Mouse (Mus musculus) thymus, postnatal 25 days (tissue): ENCODE data around the gene Atf7ip.

Source experiments
- DNase-seq: peaks from one replicate; pipeline ENCODE4 v3.0.0; 2022

Gene Atf7ip

DNA sequence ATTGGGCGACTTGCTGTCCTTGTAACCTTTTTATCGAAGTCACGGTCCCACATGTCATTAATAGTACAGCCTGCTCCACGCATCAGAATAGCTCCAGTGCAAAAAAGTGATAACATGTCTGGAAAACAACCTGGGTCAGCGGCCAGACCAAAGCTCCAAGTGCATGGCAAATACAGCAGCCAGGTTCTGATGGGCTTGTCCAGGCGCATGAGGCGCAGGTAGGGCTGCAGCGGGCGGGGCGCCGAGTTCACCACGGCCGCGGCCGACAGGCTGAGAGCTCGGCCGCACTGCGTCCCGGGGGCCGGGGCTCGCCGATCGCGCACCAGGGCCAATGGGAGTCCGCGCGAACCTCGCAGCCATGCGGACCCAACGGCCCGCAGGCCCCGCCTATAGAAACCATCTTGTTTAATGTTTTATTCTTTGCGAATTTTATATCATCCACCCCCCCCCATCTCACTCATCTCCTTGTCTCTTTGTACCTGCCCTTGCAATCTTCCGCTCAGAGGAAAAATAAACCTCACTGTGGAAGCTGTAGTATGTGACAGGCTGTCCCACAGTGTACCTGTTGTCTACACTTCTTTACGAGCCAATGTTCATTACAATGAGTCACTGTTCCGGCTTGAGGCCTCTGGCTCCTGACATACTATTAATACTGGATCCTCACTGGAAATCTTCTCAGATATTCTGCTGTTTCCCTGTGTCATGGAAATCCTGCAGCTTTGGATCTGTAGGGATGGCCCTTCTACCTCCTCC, 19.0 kb upstream of the Atf7ip start:
- DNase-seq = no peak

DNA sequence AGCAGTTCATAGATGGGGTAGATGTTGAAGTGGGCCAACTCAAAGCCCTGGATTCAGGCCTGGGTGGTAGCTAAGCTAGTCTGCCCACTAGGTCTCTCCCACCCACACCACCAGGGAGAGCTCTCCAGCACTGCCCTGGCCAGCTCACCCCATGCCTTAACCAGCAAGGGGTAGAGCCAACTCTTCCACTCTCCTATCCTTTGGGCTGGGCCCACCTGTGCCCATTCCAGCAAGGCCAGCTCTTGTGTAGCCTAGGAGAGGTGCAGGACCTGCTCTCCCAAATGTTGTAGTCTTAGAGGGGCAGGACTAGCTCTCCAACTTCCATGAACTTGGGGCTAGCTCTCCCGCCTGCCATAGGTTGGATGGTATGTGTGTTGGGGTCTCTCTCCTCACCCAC, 18.4 kb upstream of the Atf7ip start:
- DNase-seq = no peak

DNA sequence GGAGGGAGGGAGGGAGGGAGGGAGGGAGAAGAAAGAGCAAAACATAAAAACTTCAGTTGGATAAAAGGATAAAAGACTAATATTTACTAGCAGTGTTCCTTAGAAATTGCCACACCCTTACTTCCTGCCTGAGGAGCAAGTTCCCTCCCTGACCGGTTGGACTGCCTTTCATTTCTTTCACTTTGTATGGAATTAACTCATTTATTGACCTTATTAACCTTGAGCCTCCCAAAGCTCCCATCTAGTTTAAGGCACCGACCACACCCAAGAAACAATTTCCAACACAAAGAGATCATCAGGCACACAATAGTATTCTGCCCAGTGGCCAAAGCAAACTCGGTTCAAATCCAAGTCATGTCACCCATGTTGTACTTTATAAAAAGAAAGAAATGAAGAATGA, 16.1 kb upstream of the Atf7ip start:
- DNase-seq = no peak

DNA sequence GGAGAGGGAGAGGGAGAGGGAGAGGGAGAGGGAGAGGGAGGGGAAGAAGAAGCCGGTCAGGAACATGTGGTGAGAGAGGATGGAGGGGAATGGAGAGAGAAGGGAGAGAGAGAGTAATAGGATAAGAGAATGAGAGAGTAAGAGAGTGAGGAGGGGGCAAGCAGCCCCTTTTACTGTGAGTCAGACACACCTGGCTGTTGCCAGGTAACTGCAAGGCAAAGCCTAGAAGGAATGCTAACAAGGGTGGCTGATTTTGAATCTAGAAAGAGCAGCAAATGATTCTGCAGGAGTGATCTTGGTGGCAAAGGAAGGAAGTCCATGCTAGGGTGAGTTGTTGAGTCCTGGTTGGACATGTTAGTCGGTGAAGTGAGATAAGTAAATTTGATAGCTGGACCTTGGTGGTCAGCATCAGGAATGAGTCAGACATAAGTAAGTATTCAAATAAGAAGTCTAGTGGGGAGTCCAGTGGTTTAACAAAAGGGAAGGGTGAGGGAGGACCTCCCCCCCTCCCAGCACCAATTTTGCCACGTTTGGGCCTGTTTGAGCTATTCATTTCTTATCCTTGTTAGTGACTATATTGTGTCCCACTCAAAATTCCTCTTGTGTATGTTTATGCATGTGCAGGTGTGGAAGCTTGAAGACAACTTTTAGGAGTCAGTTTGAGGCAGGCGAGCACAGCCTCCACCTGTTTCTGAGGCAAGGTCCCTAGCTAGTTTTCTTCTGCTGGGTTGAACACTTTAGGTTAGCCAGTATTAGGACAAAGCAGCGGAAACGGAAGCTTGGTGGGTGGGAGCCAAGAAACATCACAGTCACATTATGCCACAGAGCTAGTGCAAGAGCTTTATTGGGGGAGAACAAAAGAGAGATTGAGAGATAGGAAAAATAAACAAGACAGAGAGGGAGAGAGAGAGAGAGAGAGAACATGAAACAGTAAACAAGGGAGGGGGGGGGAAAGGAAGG, 15.2 kb upstream of the Atf7ip start:
- DNase-seq = peak; percentile 67

DNA sequence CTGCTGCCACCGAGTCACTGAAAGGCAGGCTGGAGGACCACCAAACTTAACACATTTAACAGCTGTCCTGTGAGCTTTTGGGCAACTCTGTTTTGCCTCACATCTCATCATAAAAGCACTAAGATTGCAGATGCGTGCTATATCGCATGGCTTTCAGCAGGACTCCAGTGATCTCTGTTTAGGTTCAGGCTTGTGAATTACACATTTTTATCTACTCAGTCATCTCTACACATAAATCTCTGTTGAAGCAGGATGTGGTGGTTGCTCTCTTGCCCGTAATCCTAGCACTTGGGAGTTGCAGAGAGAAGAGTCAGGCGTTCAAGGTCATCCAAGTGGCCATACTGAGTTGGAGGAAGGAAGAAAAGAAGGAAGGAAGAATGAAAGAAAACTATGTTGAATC, 14.3 kb upstream of the Atf7ip start:
- DNase-seq = peak; percentile 31

DNA sequence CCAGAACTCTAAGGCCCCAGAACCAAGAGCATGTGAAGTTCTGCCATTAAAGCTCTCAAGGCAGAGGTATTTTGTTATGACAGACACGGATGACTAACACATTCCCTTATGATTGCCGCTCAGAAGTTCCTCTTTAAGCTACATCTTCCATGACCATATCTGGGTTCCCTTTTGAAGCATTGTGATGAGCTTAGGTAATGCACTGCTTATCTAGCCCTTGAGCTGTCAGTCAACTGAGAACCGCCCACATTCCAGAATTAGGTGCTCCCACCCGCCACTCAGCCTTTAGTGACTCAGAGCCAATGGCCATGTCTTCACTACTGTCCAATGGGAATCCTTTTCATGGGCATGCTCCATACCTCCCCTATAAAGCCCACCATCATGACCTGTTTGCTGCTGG, 13.7 kb upstream of the Atf7ip start:
- DNase-seq = no peak

DNA sequence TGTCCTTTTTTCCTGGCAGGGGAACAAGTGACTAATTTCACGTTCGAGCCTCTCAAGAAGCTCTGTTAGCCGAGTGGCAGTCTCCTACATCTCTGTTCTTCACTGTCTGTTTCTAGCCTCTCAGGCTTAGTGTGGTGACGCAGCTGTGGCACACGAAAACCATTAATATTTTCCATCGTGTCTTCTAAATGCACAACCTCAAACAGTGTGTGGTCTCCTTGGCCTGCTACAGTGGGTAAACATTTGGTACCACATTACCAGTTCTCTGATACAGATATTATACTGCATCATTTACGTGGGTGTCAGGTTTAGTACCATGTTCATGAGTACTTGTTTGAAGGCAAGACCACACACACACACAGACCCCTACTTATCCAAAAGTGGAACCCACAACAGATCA, 12.5 kb upstream of the Atf7ip start:
- no peak for DNase-seq

DNA sequence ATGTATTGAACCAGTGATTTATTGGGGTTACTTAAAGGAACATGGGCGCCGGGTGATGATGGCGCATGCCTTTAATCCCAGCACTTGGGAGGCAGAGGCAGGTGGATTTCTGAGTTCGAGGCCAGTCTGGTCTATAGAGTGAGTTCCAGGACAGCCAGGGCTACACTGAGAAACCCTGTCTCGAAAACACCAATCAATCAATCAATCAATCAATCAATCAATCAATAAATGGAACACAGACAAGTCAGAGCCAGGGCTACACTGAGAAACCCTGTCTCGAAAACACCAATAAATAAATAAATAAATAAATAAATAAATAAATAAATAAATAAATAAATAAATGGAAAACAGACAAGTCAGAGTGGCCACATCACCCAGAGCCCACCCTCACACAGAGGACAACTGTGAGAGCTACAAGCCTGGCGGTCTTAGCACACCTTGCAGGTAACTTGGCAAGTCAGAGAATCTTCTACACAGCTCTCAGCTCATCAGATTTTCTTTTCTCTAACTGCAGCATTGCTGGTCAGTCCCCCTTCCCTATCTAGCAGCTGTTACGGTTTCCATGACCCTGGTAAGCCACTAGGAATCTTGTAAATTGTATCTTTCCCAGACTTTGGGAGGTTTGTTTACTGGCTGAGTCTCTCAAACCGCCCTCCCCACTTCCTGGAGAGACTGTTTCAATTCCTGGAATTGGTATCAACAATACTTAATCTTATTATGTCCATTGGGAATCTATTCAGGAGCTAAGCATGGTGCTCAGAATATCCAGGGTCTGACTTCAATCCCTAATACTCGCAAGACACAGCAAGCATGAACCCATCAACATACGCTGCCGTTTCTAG, 11.8 kb upstream of the Atf7ip start:
- no peak for DNase-seq

DNA sequence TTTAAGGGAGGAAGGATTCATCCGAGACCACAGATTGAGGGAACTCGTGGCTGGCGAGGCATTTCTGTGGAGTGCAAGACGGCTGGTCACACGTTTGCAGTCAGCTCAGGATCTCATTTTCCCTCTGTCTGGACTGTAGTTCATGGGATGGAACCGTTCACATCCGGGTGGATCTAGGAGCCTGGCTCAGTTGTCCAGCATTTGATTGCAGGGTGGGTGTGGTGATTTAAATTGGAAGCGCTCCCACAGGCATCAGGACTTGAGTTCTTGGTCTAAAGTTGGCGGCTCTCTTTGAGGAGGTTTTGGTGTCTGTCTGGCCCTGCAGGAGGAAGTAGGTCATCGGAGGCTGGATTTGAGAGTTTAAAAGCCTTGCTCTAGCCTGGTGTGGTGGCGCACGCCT, 10.9 kb upstream of the Atf7ip start:
- no peak for DNase-seq

DNA sequence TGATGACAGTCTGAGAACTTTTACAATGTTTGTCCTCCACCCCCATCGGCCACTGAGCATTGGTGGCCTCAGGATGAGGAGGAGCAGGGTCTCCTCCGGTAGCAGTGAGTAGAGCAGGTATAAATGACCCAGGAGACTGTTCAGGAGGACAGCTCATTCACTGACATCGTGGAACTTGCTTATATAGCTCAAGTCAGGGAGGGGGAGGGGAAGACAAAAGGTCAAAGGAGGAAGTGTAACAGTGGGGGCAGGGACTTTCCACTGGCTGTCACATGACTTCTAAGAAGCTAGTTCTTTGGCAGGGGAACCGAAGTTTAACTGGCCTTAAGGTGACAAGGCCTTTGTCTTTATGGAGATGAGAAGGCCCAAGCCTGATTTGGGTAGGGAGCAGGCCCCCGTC, 8.2 kb upstream of the Atf7ip start:
- DNase-seq = peak; percentile 74

DNA sequence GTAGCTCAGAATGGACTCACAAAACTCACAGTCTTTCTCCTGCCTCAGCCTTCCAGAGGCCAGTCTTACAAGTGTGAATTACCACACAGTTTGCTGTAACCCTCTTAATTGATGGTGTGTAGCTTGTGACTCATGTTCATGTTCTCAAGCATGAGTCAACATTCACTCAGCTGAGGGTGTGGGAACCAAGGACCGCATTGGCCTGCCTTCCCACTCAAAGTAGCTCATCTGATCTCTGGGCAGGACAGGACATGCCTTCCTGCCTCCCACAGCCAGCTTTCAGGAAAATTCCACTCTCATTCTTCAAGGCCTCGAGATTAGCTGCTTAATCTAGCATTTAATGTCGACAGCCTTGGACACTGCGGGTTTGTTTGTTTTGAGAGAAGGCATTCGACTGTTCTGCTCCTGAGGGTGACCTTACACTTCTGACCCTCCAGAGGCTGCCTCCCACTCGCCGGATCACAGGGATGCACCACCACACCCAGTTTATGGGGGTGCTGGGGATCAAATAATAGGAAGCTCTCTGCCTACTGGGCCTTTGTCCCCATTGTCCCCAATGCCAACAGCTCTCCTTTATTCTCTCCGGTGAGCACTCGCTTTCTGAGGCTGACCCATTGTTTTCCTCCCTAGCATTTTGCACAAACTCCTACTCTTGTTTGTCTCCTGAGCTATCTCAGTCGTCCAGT, 6.5 kb upstream of the Atf7ip start:
- DNase-seq = no peak

DNA sequence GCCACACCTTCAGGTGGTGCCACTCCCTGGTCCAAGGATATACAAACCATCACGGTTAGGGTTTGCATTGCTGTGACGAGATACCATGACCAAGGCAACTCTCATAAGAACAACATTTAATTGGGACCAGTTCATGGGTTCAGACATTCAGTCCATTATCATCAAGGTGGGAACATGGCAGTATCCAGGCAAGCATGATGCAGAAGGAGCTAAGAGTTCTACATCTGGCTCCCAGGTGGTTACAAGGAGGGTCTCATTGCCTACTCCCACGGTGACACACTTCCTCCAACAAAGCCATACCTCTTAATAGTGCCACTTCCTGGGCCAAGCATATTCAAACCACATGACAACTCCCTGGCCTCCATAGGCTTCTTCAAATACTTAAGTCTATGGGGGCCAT, 2.7 kb downstream of the Atf7ip start:
- DNase-seq = no peak

DNA sequence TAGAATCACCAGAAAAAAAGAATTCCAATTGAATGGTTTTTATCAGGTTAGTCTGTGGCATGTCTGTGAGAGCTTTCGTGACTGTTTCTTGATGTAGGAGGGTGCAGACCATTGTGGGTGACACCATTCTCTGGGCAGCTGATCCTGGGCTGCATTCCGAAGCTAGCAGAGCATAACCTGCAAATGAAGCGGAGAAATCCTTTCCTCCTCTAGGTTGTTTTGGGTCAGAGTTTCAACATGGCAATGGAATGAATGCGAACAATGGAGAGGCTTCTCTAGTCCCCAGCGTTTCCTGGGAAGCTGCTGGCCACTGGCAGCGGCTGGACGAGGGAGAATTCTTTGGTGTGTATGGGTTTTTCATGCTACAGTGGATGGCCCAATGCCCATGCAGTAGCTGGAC, 5.0 kb downstream of the Atf7ip start:
- no peak for DNase-seq

DNA sequence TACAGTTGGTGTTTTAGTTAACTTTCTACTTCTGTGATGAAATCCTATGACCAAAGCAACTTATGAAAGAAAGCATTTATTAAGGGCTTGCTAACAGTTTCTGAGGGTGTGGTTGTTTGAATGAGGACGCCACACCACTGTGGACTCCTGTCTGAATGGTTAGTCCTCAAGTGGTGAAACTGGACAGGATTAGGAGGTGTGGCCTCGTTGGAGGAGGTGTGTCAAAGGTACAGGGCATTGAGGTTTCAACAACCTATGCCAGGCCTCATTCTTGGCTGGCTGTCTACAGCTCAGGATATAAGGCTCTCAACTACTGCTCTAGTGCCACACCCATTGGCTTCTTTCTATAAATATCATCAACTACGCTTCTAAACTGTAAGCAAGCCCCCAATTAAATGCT, 6.4 kb downstream of the Atf7ip start:
- DNase-seq = no peak

DNA sequence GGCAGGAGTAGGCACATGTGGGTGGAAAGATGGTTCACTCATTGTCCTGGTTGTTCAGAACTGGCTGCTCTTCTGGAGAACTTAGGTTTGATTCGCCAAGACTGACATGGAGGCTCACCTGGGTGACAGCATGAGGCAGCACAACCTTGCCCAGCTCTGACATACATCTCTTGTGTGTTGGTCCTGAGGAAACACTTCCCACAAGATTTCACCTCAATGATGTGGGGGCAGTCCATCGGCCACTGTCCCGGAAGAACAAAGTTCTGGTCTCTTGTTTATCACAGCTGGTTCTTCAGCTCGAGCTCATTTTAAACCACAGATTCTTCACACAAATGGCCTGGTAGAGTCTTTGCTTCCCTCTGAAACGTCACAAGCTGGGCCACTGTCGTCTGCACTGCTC, 10.7 kb downstream of the Atf7ip start:
- no peak for DNase-seq

DNA sequence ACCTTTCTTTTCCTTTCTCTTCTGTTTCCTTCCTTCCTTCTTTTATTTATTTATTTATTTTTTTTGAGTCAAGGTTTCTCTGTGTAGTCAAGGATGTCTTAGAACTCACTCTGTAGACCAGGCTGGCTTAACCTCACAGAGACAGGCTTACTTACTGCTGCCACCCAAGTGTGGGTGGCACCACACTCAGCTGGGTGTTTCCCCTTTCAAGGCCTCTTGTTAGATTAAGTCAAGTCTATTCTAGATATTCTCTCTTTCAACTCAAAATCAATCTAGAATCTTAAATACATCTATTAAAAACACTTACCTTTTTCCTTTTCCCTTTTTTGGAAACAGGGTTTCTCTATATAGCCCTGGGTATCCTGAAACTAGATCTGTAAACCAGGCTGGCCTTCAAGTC, 11.3 kb downstream of the Atf7ip start:
- no peak for DNase-seq

DNA sequence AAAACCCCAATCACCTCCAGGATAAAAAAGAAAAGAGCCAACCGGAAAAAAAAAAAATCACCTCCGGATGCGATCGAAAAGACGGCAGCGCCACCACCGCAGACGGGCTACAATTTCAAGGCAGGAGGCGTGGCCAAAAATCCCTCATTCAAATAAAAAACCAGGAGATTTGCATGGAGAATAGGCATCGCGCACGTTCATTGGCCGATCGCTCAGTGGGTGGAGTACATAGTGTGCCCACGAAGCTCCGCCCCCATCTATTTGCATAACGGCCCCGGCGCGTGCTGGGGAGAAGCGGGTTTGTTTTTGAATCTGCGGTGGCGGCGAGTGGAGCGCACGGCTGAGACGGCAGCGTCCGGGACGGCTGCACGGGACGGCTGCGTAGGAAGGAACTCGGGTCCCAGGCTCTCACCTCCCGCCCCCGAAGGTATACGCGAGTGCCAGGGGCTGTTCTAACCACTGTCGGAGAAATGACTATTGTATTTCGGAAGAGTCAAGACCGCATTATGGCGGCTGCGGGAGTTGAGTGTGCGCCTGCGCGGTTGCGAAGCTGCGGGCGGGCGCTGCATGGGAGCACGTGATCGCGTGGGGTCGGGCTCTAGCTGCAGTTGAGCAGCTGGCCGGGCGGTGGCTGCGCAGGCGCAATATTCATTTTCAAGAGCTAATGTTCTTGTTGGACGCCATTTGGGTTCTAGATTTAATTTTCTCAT, 12.7 kb downstream of the Atf7ip start:
- DNase-seq = peak; percentile 92

DNA sequence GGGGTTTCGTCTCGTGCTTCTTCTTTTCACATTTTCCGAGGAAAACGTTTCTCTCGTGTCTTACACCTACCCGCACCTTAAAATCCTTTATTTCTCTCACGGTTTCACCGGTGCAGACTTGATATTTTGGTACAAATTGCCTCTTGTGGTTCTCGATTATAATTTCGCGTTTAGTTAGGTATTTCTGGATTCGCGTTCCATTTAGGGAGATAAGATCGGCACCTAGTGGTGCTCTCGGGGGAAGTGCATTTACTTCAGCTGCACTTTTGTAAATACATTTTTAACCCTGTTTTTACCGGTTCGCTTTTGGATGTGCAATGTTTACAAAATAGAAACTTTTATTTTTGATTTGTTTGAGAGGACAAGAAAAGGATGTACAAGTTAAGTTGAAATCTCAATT, 13.3 kb downstream of the Atf7ip start:
- no peak for DNase-seq

DNA sequence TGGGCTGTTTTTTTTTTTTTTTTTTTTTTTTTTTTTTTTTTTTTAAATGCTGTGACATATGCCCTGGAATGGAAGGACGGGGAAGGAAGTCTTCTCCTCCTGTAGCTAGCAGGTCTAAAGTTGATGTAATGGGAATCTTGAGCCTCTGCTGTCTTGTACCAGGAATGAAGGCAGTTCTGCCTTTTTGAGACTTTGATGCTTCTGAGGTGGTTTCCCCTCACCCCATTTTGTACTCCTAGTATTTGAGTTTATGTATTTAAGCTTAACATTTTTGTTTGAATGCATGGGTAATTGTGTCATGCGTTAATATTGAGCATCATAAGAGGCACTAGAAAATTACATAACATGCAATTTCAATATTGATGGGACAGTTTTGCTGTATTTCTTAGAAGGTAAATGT, 14.4 kb downstream of the Atf7ip start:
- no peak for DNase-seq

DNA sequence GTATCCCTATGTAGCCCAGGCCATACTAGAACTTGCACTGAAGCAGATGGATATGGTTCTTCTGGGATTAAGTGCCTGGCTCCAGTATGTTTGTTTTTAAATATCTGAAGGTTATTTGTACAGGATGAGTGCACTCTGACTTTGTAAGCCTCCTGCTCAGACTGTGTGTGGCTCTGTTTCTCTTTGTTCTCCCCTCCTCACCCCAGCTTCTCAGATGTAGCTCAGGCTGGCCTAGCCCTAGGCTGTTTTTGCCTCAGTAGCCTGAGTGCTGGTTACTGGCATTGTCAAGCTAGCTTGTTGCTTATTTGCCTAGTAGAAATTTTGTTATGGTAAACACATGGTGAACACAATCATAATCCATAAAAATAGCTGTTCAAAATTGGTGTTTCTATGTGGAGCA, 15.7 kb downstream of the Atf7ip start:
- peak; percentile 47 for DNase-seq

DNA sequence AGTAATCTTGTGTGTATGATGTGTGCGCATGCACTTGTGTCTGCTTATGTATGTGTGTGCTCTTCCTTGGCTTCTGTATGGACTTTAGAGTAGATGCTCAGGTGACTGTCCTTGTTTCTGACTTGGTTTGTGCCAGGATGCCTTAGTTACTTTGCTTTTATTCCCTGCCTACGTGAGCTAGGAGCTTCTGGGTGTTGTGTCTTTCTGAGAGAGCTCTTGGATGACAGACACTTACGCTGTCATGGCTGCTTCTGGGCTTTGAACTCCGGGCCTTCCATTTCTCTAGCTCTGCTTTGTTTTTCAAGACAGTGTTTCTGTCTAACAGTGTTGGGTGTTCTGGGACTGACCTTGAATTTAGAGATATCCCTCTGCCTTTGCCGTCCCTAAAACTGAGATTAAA, 16.7 kb downstream of the Atf7ip start:
- no peak for DNase-seq

DNA sequence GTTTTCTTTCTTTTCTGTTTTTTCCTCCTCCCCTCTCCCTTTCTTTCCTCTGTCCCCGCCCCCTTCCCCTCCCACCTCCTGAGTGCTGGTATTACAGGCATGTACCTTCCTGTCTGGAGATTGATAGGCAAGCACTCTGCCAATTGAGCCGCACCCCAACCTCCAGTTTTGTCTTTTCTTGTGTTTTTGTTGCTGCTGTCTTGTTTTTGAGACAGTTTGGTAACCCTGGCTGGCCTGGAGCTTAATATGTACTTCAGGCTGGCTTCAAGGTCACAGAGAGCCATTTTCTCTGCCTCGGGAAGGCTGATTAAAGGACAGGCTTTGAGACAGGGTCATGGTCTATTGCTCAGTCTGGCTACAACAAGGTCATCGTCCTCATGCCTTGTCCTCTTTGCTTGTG, 18.8 kb downstream of the Atf7ip start:
- DNase-seq = no peak
